Mouse (Mus musculus): Measurements from ENCODE around the gene B230219D22Rik. TPM values are rescaled to one million over a fixed set of nuclear protein-coding genes. Genes with fewer than 3 reads are reported as not detected.

The B230219D22Rik gene
- polyA plus RNA-seq (2015; fragmentation: Nextera tagmentation; extraction: Ambion mirVana) = 65.9 and 66.4 TPM in 2 replicates

DNA sequence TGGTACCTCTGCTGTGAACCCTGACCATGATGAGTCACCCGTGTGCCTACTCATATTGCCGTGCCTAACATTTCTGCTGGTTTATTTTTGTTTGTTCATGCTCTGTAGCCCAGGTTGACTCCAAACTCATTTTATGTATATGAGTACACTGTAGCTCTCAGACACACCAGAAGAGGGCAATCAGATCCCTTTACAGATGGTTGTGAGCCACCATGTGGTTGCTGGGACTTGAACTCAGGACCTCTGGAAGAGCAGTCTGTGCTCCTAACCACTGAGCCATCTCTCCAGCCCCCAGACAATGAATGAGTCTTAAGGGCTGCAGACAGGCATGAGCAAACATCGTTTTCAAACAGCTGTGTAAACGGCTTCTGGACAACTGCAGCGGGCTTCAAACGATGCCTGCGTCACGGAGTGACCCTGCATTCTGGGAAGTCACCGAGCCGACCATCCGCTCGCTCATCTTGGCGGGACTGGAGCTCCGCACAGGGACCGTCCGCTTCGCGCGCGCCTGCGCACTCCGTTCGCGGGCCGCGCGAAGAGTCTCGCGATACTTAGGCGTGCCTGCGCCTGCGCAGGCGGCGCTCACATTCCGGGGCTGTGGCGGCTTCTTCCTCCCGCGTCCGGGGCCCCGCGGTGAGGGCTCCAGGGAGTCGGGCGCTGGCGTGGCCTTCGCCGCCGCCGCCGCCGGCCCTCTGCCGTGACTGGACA, at the start of gene B230219D22Rik:
B230219D22Rik (plus strand) TSS at position 590 of the 708 bp plus-strand sequence.
- ATAC-seq (ENCODE audit: low FRiP score, low read depth) = peak; percentile 96
- H3K9ac ChIP-seq = peak within 1 kb of the TSS; percentile 100

DNA sequence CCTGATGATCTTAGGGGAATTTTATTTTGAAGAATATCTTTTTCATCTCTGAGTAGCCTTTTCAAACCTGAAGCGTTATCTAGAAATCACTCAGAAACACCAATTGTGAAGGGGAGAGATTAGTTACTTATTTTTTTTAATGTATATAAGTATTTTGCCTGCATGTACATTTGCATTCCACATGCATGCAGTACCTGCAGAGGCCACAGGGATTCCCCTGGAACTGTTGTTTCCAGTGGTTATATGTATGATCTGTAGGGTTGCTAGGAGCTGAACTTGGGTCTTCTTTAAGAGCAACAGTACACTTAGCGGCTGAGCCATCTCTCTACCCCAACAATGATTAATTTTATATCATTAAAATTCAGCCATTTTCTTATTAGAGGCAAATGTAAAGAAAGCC, 48.4 kb upstream of the B230219D22Rik start:
- H3K27me3 ChIP-seq = no peaks in the 10 kb centered on the region
- H3K27ac ChIP-seq = no peak overlapping the region
- H3K36me3 ChIP-seq = peaks cover 72% of the 10 kb centered on the region
- H3K9ac ChIP-seq = no peak overlapping the region
- no peak for ATAC-seq (ENCODE audit: low FRiP score, low read depth)
- H3K4me3 ChIP-seq = no peak overlapping the region
- no peaks in the 10 kb centered on the region for H3K4me1 ChIP-seq
- H3K9me3 ChIP-seq = no peaks in the 10 kb centered on the region
- H3K4me2 ChIP-seq (replicated peaks) = no peak overlapping the region
- 95% methylated on average over 2 of the region's 2 CpGs for WGBS

More for the DNA sequence above, at the start of gene B230219D22Rik:
- Histone ChIP-seq H3K4me1 (peaks cover 19% of the 10 kb centered on the region), H3K27ac (peak within 1 kb of the TSS; percentile 97), H3K4me3 (peak within 1 kb of the TSS; percentile 97), H3K36me3 (peaks cover 6% of the 10 kb centered on the region; the same call in 1 of the 2 replicates), H3K27me3 (no peaks in the 10 kb centered on the region), H3K9me3 (no peaks in the 10 kb centered on the region), H3K4me2 (replicated peaks) (peak within 1 kb of the TSS; percentile 81)
- WGBS = 2% methylated on average over 50 of the region's 51 CpGs

DNA sequence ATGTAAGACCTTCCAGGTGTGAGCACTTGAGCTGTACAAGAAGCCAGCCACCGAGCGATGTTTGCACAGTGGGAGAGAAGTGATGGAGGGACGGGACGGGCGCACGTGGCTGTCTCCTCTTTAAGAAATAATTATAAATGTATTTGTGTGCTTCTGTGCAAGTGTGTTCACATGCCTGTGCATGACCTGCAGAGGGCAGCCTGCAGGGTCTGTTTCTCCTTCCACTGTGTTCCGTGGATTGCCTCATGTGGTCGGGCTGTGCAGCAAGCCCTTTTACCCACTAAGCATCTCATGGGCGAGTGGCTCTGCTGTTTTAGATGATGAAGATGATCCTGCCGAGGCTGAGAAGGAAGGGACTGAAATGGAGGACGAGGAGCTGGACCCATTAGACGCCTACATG, 42.8 kb upstream of the B230219D22Rik start:
- WGBS = 89% methylated on average over 12 of the region's 12 CpGs
- Histone ChIP-seq H3K9ac (no peak overlapping the region), H3K4me3 (no peak overlapping the region), H3K27ac (no peak overlapping the region), H3K4me1 (no peaks in the 10 kb centered on the region), H3K4me2 (replicated peaks) (no peak overlapping the region), H3K9me3 (no peaks in the 10 kb centered on the region), H3K27me3 (no peaks in the 10 kb centered on the region), H3K36me3 (peaks cover 100% of the 10 kb centered on the region)
- ATAC-seq (ENCODE audit: low FRiP score, low read depth) = no peak

GRCm38 (mm10) chr13:55650980-55651379, 41.9 kb upstream of the B230219D22Rik start:
- H3K27me3 ChIP-seq = no peaks in the 10 kb centered on the region
- H3K9me3 ChIP-seq = no peaks in the 10 kb centered on the region
- H3K4me1 ChIP-seq = no peaks in the 10 kb centered on the region
- WGBS = 90% methylated on average over 6 of the region's 6 CpGs
- H3K36me3 ChIP-seq = peaks cover 100% of the 10 kb centered on the region
- no peak overlapping the region for H3K9ac ChIP-seq
- ATAC-seq (ENCODE audit: low FRiP score, low read depth) = no peak
- no peak overlapping the region for H3K4me3 ChIP-seq
- no peak overlapping the region for H3K27ac ChIP-seq
- H3K4me2 ChIP-seq (replicated peaks) = no peak overlapping the region

GRCm38 (mm10) chr13:55668550-55668949, 24.4 kb upstream of the B230219D22Rik start:
- H3K9me3 ChIP-seq = peaks cover 8% of the 10 kb centered on the region; the same call in 1 of the 2 replicates
- peaks cover 93% of the 10 kb centered on the region for H3K36me3 ChIP-seq
- WGBS = 84% methylated on average over 6 of the region's 6 CpGs
- ATAC-seq (ENCODE audit: low FRiP score, low read depth) = no peak
- H3K4me2 ChIP-seq (replicated peaks) = no peak overlapping the region
- H3K27ac ChIP-seq = no peak overlapping the region
- no peak overlapping the region for H3K9ac ChIP-seq
- no peak overlapping the region for H3K4me3 ChIP-seq
- H3K4me1 ChIP-seq = no peaks in the 10 kb centered on the region
- no peaks in the 10 kb centered on the region for H3K27me3 ChIP-seq

DNA sequence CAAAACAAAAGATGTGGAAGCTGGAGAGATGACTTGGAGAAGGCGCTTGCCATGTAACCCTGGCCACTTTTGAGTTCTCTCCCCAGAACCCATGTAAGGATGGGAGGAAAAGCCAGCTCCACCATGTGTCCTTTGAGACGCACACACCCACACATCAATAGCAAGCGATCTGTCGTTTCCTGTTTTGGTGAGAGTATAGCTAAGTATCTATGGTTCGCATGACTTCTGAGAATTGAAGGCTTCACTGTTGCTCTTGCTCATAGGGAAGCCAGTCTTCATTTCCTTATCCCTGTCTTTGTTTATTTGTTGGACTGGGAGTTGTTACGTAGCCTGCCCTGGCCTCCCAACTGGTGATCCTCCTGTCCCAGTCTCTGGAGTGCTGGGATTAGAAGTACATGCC, 20.2 kb upstream of the B230219D22Rik start:
- WGBS = 97% methylated on average over 6 of the region's 6 CpGs

DNA sequence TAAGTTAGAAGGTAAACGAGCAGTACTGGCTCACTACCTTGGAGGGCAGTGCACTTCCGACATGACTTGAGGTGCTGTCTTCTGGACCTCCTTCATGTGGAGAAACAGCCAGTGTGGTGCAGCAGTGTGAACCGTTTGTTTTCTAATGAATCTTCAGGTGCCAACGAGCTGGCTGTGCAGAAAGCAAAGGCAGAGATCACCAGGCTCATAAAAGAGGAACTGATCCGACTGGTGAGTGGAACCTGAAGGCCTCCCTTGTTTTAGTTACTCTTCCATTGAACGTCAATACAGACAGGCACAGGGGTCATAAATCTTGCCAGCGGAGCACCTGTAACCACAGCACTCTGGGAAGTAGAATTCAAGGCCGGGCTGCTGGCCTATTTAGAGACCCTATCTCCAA, 15.6 kb upstream of the B230219D22Rik start:
- Histone ChIP-seq H3K27me3 (no peaks in the 10 kb centered on the region), H3K9me3 (no peaks in the 10 kb centered on the region), H3K4me1 (no peaks in the 10 kb centered on the region), H3K36me3 (peaks cover 88% of the 10 kb centered on the region), H3K4me2 (replicated peaks) (no peak overlapping the region), H3K27ac (no peak overlapping the region), H3K4me3 (no peak overlapping the region), H3K9ac (no peak overlapping the region)
- 66% methylated on average over 8 of the region's 8 CpGs for WGBS
- no peak for ATAC-seq (ENCODE audit: low FRiP score, low read depth)

More for the DNA sequence above, 20.2 kb upstream of the B230219D22Rik start:
- Histone ChIP-seq H3K9me3 (peaks cover 8% of the 10 kb centered on the region; the same call in 1 of the 2 replicates), H3K36me3 (peaks cover 90% of the 10 kb centered on the region), H3K27ac (no peak overlapping the region), H3K4me1 (no peaks in the 10 kb centered on the region), H3K4me2 (replicated peaks) (no peak overlapping the region), H3K27me3 (no peaks in the 10 kb centered on the region), H3K9ac (no peak overlapping the region), H3K4me3 (no peak overlapping the region)
- no peak for ATAC-seq (ENCODE audit: low FRiP score, low read depth)

GRCm38 (mm10) chr13:55682201-55682600, 10.7 kb upstream of the B230219D22Rik start:
- H3K36me3 ChIP-seq = peaks cover 46% of the 10 kb centered on the region
- H3K9ac ChIP-seq = no peak overlapping the region
- 87% methylated on average over 9 of the region's 9 CpGs for WGBS
- H3K4me1 ChIP-seq = peaks cover 5% of the 10 kb centered on the region; the same call in 1 of the 2 replicates
- H3K4me2 ChIP-seq (replicated peaks) = no peak overlapping the region
- no peak overlapping the region for H3K27ac ChIP-seq
- no peaks in the 10 kb centered on the region for H3K27me3 ChIP-seq
- no peaks in the 10 kb centered on the region for H3K9me3 ChIP-seq
- no peak overlapping the region for H3K4me3 ChIP-seq
- ATAC-seq (ENCODE audit: low FRiP score, low read depth) = no peak

- no peak overlapping the region for H3K4me3 ChIP-seq
- peaks cover 5% of the 10 kb centered on the region; the same call in 1 of the 2 replicates for H3K4me1 ChIP-seq
- no peak for ATAC-seq (ENCODE audit: low FRiP score, low read depth)
- no peak overlapping the region for H3K4me2 ChIP-seq (replicated peaks)
- H3K36me3 ChIP-seq = peaks cover 32% of the 10 kb centered on the region
- no peak overlapping the region for H3K27ac ChIP-seq
- 91% methylated on average over 3 of the region's 3 CpGs for WGBS
- H3K9ac ChIP-seq = no peak overlapping the region
- H3K9me3 ChIP-seq = no peaks in the 10 kb centered on the region
- no peaks in the 10 kb centered on the region for H3K27me3 ChIP-seq
These were observed 9.3 kb upstream of the B230219D22Rik start for GRCm38 (mm10) chr13:55683581-55683980.

- Histone ChIP-seq H3K4me2 (replicated peaks) (no peak overlapping the region), H3K4me3 (no peak overlapping the region), H3K36me3 (peaks cover 9% of the 10 kb centered on the region; the same call in 1 of the 2 replicates), H3K9me3 (no peaks in the 10 kb centered on the region), H3K9ac (peak overlapping the region; percentile 26; the same call in 1 of the 2 replicates), H3K4me1 (peaks cover 5% of the 10 kb centered on the region; the same call in 1 of the 2 replicates), H3K27me3 (no peaks in the 10 kb centered on the region), H3K27ac (no peak overlapping the region)
- WGBS = 57% methylated on average over 9 of the region's 9 CpGs
- no peak for ATAC-seq (ENCODE audit: low FRiP score, low read depth)
These were observed 6.8 kb upstream of the B230219D22Rik start for GRCm38 (mm10) chr13:55686107-55686633.

DNA sequence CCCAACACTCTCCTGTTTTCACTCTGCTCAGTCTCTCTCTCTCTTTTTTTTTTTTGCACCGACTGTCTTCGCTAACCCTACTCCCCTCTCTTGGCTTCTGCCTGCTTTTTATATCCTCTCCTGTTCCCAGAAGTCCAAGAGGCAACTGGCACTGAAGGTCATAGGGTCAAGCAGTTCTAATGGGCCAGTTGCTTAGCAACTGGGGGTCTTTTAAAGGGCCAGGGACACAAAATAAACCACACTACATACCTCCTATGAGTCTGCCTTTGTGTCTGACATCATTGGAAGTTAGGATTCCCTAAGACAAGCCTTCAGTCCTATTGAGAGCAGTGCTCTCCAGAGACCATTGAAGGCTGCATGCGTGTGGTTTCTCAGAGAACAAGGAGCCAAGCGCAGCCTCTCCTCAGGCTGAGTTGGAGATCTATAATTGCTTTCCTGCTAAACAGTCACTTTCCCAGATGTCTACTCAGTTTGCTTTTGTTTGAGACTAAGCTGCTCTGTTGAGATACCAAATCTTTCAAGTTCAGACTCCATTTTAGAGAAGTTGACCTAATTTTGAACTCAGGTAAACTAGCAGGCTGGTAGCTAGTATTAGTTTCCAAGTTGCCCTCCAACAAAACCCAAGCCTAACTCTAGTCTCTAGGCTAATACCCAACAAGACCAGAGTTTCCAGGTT, 4.9 kb upstream of the B230219D22Rik start:
- no peaks in the 10 kb centered on the region for H3K9me3 ChIP-seq
- no peak overlapping the region for H3K4me2 ChIP-seq (replicated peaks)
- no peaks in the 10 kb centered on the region for H3K36me3 ChIP-seq
- peaks cover 5% of the 10 kb centered on the region for H3K4me1 ChIP-seq
- no peak overlapping the region for H3K27ac ChIP-seq
- no peak overlapping the region for H3K4me3 ChIP-seq
- no peaks in the 10 kb centered on the region for H3K27me3 ChIP-seq
- H3K9ac ChIP-seq = no peak overlapping the region
- WGBS = 29% methylated on average over 4 of the region's 4 CpGs
- no peak for ATAC-seq (ENCODE audit: low FRiP score, low read depth)

- peak overlapping the region; percentile 97 for H3K4me3 ChIP-seq
- ATAC-seq (ENCODE audit: low FRiP score, low read depth) = peak; percentile 74
- WGBS = under 1% methylated on average over 42 of the region's 70 CpGs
- peak overlapping the region; percentile 97 for H3K27ac ChIP-seq
- peaks cover 10% of the 10 kb centered on the region for H3K36me3 ChIP-seq
- H3K9ac ChIP-seq = peak overlapping the region; percentile 100
- no peaks in the 10 kb centered on the region for H3K27me3 ChIP-seq
- peaks cover 19% of the 10 kb centered on the region for H3K4me1 ChIP-seq
- peak overlapping the region; percentile 81 for H3K4me2 ChIP-seq (replicated peaks)
- H3K9me3 ChIP-seq = no peaks in the 10 kb centered on the region
These were observed 358 bp downstream of the B230219D22Rik start for GRCm38 (mm10) chr13:55693243-55693721.

All from limb, embryonic 13.5 days (tissue).